Mouse (Mus musculus): ENCODE measurements at regions not wholly inside any gene's neighbourhood (a gene's known extent, or its start where the extent isn't known, plus 50 kb on each side); places are given as distances from the start of the nearest gene placed in this dataset.

GRCm38 (mm10) chr8:17596559-17596958 is 1381.5 kb downstream of the Defb40 start:
- DNase-seq = no peak

- DNase-seq = no peak
Measured at GRCm38 (mm10) chr8:17594607-17595006, 1383.4 kb downstream of the Defb40 start.

GRCm38 (mm10) chr8:17590135-17590534 is 1387.9 kb downstream of the Defb40 start:
- DNase-seq = no peak

- no peak for DNase-seq
Measured at GRCm38 (mm10) chr8:17588189-17588588, 1389.9 kb downstream of the Defb40 start.

GRCm38 (mm10) chr8:17587261-17587861 is 1390.7 kb downstream of the Defb40 start:
- no peak for DNase-seq

Data from cerebellum, postnatal 14 days (tissue).